Mouse (Mus musculus) lung, postnatal 0 days (tissue): ENCODE data around the gene Rab3gap2.

Source experiments
- CTCF ChIP-seq: IDR thresholded peaks from 2 replicates; pipeline ENCODE4 v1.5.1; 2016; ENCODE audit warnings: antibody characterized with exemption, mild to moderate bottlenecking
- EP300 ChIP-seq: IDR thresholded peaks from 2 replicates; pipeline ENCODE4 v1.6.1; 2016; ENCODE audit warnings: antibody characterized with exemption, mild to moderate bottlenecking, control low read depth

GRCm38 (mm10) chr1:185335231-185335765 lies 131.4 kb downstream of the Rab3gap2 start:
- TF ChIP-seq CTCF (no peak), EP300 (no peak)
